Mouse (Mus musculus): ENCODE measurements around the gene Ndufaf1. TPM values are rescaled to one million over a fixed set of nuclear protein-coding genes. Genes with fewer than 3 reads are reported as not detected.
A peak's percentile ranks its signal among the peaks of the same experiment; 100 is the strongest.

Ndufaf1 gene
- total RNA-seq (2021), result 10 to 100 TPM; 58.6 to 63.6 TPM
- 16.1 and 33.9 TPM in 2 replicates for polyA plus RNA-seq (2012; rRNA removed)
- long read RNA-seq, transcript Ndufaf1-203 (5 exons, 1,308 nt), result minor isoform, 18 of 50 reads
- long read RNA-seq, transcript Ndufaf1-202 (5 exons, 1,478 nt), result major isoform, 20 of 50 reads
- long read RNA-seq, partial matches to known transcripts, result 4 of 50 reads
- long read RNA-seq, other reads (novel, unspliced or antisense), result 8 of 50 reads

DNA sequence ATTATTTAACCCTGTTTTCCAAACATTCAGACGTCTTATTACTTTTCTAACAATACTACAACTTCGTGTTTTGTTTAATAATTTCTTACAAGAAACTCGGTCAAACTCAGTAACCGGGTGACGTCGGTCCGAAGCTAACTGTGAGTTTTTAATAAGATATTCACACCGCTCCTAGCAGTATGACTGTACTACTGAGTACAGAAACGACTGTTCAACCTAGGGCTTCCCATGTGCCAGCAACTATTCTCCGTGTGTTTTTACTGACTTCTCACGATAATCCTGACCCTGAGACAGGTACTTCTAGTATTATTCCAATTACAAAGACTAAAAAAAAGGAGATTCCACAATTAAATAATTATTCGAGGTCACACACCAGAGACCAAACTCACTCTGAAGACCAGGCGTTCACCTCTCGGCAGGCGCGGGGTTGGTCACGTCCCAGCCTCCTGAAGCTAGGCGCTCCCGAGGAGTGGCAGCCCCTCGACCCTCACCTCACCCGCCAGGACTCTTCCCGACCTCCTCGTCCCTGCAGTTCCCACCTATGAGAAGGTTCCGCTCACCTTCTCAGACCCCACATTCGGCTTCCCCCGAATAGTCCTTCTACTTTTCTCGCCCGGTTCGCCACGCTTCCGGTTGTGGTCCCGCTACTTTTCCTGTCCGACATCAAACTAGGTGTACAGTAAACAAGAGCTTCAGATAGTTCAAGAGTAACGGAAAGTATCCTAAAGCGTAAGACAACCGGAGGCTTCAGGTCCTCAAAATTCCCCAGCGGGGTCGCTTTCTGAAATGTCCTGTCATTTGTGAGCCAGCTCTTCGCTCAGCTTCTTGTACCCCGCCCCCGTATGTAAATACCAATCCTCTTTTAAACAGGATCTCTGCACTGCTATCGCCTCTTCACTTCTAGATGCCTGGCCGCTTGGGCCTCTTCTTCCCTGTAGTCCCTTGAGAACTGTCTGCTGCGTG, at the start of gene Ndufaf1:
Ndufaf1 (minus strand) TSS at position 608 of the 963 bp plus-strand sequence.
- intact Hi-C loops (cut with DNase I), result loop anchor here (5.0 kb wide), 1 partner anchor 115 kb away; the partner anchor contains the start of genes Chp1 and Exd1
- no peaks in the 10 kb centered on the region for H3K79me2 ChIP-seq (replicated peaks; ENCODE audit: control insufficient read depth, insufficient read depth, low read length)
- H3K4me1 ChIP-seq (ENCODE audit: control insufficient read depth, insufficient read depth, low read length), result no peaks in the 10 kb centered on the region
- H3K4me3 ChIP-seq, result peak within 1 kb of the TSS; percentile 65
- DNase-seq, result peak; percentile 84 to 89
- WGBS, result under 1% methylated on average over 44 of the region's 44 CpGs
- TF ChIP-seq POLR2A (IDR thresholded peaks at IDR 0.05; ENCODE audit: insufficient read depth, low read depth, low read length) (peak; percentile 77), EP300 (IDR thresholded peaks at IDR 0.05; ENCODE audit: insufficient read depth, low read depth, low read length) (peak; percentile 83; the same call in 1 of the 2 replicates), CTCF (IDR thresholded peaks at IDR 0.05) (no peak)
- peak within 1 kb of the TSS; percentile 86 for H3K27ac ChIP-seq
- H3K36me3 ChIP-seq (ENCODE audit: control insufficient read depth, insufficient read depth, low read length), result peaks cover 2% of the 10 kb centered on the region; the same call in 1 of the 2 replicates
- H3K27me3 ChIP-seq (ENCODE audit: control insufficient read depth, insufficient read depth, low read length), result no peaks in the 10 kb centered on the region
- H3K9ac ChIP-seq (ENCODE audit: low read depth, low read length), result peak within 1 kb of the TSS; percentile 92

DNA sequence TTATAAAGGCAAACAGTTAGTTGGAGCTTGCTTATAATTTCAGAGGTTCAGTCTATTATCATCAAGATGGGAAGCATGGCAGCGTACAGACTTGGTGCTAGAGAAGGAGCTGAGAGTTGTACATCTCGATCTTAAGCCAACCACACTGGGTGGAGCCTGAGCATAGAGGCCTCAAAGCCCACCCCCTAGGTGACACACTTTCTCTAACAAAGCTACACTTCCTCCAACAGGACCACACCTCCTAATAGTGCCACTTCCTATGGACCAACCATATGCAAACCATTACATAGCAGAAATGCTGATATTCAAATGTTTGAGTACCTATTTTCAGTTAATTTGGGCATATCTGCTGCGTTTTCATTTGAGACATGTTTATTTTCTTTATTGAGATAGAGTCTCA, 47.4 kb upstream of the Ndufaf1 start:
- WGBS, result 92% methylated on average over 3 of the region's 3 CpGs
- Histone ChIP-seq H3K27me3 (ENCODE audit: control insufficient read depth, insufficient read depth, low read length) (no peaks in the 10 kb centered on the region), H3K4me1 (ENCODE audit: control insufficient read depth, insufficient read depth, low read length) (no peaks in the 10 kb centered on the region), H3K9ac (ENCODE audit: low read depth, low read length) (no peak overlapping the region), H3K79me2 (replicated peaks; ENCODE audit: control insufficient read depth, insufficient read depth, low read length) (no peaks in the 10 kb centered on the region), H3K36me3 (ENCODE audit: control insufficient read depth, insufficient read depth, low read length) (peaks cover 2% of the 10 kb centered on the region), H3K4me3 (no peak overlapping the region), H3K27ac (no peak overlapping the region)
- TF ChIP-seq CTCF (IDR thresholded peaks at IDR 0.05) (no peak), EP300 (IDR thresholded peaks at IDR 0.05; ENCODE audit: insufficient read depth, low read depth, low read length) (no peak), POLR2A (IDR thresholded peaks at IDR 0.05; ENCODE audit: insufficient read depth, low read depth, low read length) (no peak)
- no peak for DNase-seq
- intact Hi-C loops (cut with DNase I), result no loop called here

DNA sequence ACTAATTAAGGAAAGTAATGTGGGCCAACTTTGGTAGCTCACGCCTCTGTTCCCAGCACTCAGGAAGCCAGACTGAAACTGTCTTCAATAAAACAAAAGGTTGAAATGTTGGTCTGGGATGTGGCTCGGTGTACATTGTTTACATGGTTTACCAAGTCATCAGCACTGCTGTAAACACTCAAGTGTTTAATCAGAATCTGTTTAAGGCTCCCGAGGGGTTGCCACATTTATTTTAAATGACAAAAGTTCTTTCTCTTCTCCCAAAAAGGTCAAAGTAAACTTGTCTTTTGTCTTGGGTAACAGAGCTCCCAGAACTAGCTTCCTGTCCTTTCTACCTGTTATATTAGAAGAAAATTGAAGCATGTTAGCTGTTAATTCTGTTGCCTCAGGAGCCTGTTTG, 45.0 kb upstream of the Ndufaf1 start:
- Histone ChIP-seq H3K27ac (no peak overlapping the region), H3K79me2 (replicated peaks; ENCODE audit: control insufficient read depth, insufficient read depth, low read length) (no peaks in the 10 kb centered on the region), H3K36me3 (ENCODE audit: control insufficient read depth, insufficient read depth, low read length) (peaks cover 2% of the 10 kb centered on the region), H3K4me1 (ENCODE audit: control insufficient read depth, insufficient read depth, low read length) (no peaks in the 10 kb centered on the region), H3K9ac (ENCODE audit: low read depth, low read length) (no peak overlapping the region), H3K27me3 (ENCODE audit: control insufficient read depth, insufficient read depth, low read length) (no peaks in the 10 kb centered on the region), H3K4me3 (no peak overlapping the region)
- 68% methylated on average over 3 of the region's 3 CpGs for WGBS
- TF ChIP-seq POLR2A (IDR thresholded peaks at IDR 0.05; ENCODE audit: insufficient read depth, low read depth, low read length) (no peak), EP300 (IDR thresholded peaks at IDR 0.05; ENCODE audit: insufficient read depth, low read depth, low read length) (no peak), CTCF (IDR thresholded peaks at IDR 0.05) (no peak)
- no peak for DNase-seq
- intact Hi-C loops (cut with DNase I), result no loop called here

DNA sequence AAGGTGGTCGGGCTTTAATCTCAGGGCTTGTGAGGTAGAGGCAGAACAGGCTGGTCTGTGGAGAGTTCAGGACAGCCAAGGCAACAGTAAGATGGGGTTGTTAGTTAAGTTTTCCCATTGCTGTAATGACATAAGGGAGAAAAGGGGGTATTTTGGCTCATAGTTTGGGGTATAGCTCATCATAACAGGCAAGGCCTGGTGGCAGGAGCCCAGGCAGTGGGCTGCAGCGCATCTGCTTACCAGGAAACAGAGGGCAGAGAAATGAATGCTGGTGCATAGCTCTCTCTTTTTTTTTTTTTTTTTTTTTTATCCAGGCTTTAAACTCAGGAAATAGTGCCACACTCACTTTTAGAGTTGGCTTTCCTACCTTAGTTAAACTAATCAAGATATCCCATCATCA, 40.5 kb upstream of the Ndufaf1 start:
- 99% methylated on average over 2 of the region's 2 CpGs for WGBS
- Histone ChIP-seq H3K27ac (no peak overlapping the region), H3K79me2 (replicated peaks; ENCODE audit: control insufficient read depth, insufficient read depth, low read length) (no peaks in the 10 kb centered on the region; the same call in 1 of the 2 replicates), H3K36me3 (ENCODE audit: control insufficient read depth, insufficient read depth, low read length) (peaks cover 2% of the 10 kb centered on the region; the same call in 1 of the 2 replicates), H3K9ac (ENCODE audit: low read depth, low read length) (no peak overlapping the region), H3K27me3 (ENCODE audit: control insufficient read depth, insufficient read depth, low read length) (no peaks in the 10 kb centered on the region), H3K4me1 (ENCODE audit: control insufficient read depth, insufficient read depth, low read length) (no peaks in the 10 kb centered on the region), H3K4me3 (no peak overlapping the region)
- DNase-seq, result no peak
- intact Hi-C loops (cut with DNase I), result no loop called here
- TF ChIP-seq POLR2A (IDR thresholded peaks at IDR 0.05; ENCODE audit: insufficient read depth, low read depth, low read length), result no peak

DNA sequence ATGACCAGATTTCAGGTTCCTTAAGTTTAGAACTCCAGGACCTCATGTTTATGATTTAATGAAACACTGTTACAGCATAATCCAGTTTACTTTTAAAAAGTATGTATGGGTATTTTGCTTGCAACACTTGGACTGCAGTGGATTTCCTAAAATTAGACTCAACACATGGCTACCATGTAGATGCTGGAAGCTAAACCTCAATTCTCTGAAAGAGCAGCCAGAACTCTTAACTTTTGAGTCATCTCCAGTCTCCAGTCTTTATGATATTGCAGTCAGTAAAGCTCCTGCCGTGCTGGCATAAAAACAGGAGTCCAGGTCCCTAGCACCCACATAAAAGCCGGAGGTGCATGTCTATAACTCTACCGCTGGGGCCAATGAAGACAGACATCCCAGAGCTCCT, 37.3 kb upstream of the Ndufaf1 start:
- H3K27ac ChIP-seq, result no peak overlapping the region
- no peak for DNase-seq
- no peaks in the 10 kb centered on the region for H3K27me3 ChIP-seq (ENCODE audit: control insufficient read depth, insufficient read depth, low read length)
- TF ChIP-seq POLR2A (IDR thresholded peaks at IDR 0.05; ENCODE audit: insufficient read depth, low read depth, low read length), result no peak
- no peak for TF ChIP-seq EP300 (IDR thresholded peaks at IDR 0.05; ENCODE audit: insufficient read depth, low read depth, low read length)
- TF ChIP-seq CTCF (IDR thresholded peaks at IDR 0.05), result no peak
- H3K79me2 ChIP-seq (replicated peaks; ENCODE audit: control insufficient read depth, insufficient read depth, low read length), result no peaks in the 10 kb centered on the region; the same call in 1 of the 2 replicates
- H3K4me3 ChIP-seq, result no peak overlapping the region
- no peaks in the 10 kb centered on the region; the same call in 1 of the 2 replicates for H3K36me3 ChIP-seq (ENCODE audit: control insufficient read depth, insufficient read depth, low read length)
- intact Hi-C loops (cut with DNase I), result no loop called here
- no peak overlapping the region for H3K9ac ChIP-seq (ENCODE audit: low read depth, low read length)
- H3K4me1 ChIP-seq (ENCODE audit: control insufficient read depth, insufficient read depth, low read length), result no peaks in the 10 kb centered on the region; the same call in 1 of the 2 replicates
- 93% methylated on average over 3 of the region's 3 CpGs for WGBS

Data from heart, adult 2 months (tissue).